Mouse (Mus musculus) heart, embryonic 11.5 days (tissue): ENCODE results near the gene Fam178b. TPM values are rescaled to one million over a fixed set of nuclear protein-coding genes. Genes with fewer than 3 reads are reported as not detected.

Experiments used
- ATAC-seq: fragments of 200-750 bp; cut with Nextera tagmentation; replicated peaks from 2 replicates; pipeline ENCODE4 v1.8.0; 2017; ENCODE audit warnings: moderate library complexity; ENCODE audit not compliant: insufficient number of reproducible peaks, low FRiP score, low TSS enrichment
- H3K27ac ChIP-seq: fragments of 300-500 bp; sonication (generic); 2 replicates; pipeline ENCODE4 v1.5.1; 2014; ENCODE audit warnings: mild to moderate bottlenecking, low read depth, low read length
- H3K27me3 ChIP-seq: fragments of 300-500 bp; sonication (generic); 2 replicates; pipeline ENCODE4 v1.6.1; 2014; ENCODE audit warnings: mild to moderate bottlenecking, low read length, mixed read lengths; ENCODE audit not compliant: control insufficient read depth, insufficient read depth
- H3K36me3 ChIP-seq: fragments of 300-500 bp; sonication (generic); 2 replicates; pipeline ENCODE4 v1.6.1; 2014; ENCODE audit warnings: mild to moderate bottlenecking, low read length, moderate library complexity, mixed read lengths; ENCODE audit not compliant: control insufficient read depth, insufficient read depth
- H3K4me1 ChIP-seq: fragments of 300-500 bp; sonication (generic); 2 replicates; pipeline ENCODE4 v1.6.1; 2014; ENCODE audit warnings: low read length; ENCODE audit not compliant: control insufficient read depth, insufficient read depth
- H3K4me2 ChIP-seq: fragments of 300-500 bp; sonication (generic); 2 replicates; pipeline ENCODE4 v1.6.1; 2014; ENCODE audit warnings: mild to moderate bottlenecking, moderate library complexity
- H3K4me3 ChIP-seq: fragments of 300-500 bp; sonication (generic); 2 replicates; pipeline ENCODE4 v1.5.1; 2014; ENCODE audit warnings: low read depth, low read length
- H3K9ac ChIP-seq: fragments of 300-500 bp; sonication (generic); 2 replicates; pipeline ENCODE4 v1.6.1; 2014; ENCODE audit warnings: mild to moderate bottlenecking, low read depth, low read length, moderate library complexity
- H3K9me3 ChIP-seq: fragments of 300-500 bp; sonication (generic); replicated peaks from 2 replicates; pipeline ENCODE4 v1.6.1; 2016; ENCODE audit warnings: low read length; ENCODE audit not compliant: control insufficient read depth
- WGBS: fragments of 180-500 bp; shearing (Covaris S2); extraction: QIAGEN DNeasy Blood & Tissue Kit; methylation state at CpG from one replicate; pipeline ENCODE4 v1.1.7; 2014; ENCODE audit not compliant: insufficient replicate concordance; 5-methylcytosine and 5-hydroxymethylcytosine counted together
- polyA plus RNA-seq: library from polyadenylated mRNA; unstranded; fragments of >200 nt; fragmentation: Nextera tagmentation; extraction: Ambion mirVana; gene quantifications from 2 replicates; pipeline ENCODE4 v1.2.1, GENCODE M21; 2014

Gene Fam178b
- polyA plus RNA-seq, 1 experiment from 2014 or later, result 3.5 TPM

GRCm38 (mm10) chr1:36644615-36645007 is 38.4 kb downstream of the Fam178b start:
- Histone ChIP-seq H3K27me3 (no peaks in the 10 kb centered on the region), H3K4me2 (no peak overlapping the region), H3K36me3 (no peaks in the 10 kb centered on the region), H3K4me1 (peaks cover 11% of the 10 kb centered on the region; the same call in 1 of the 2 replicates), H3K4me3 (no peak overlapping the region), H3K9ac (no peak overlapping the region), H3K27ac (no peak overlapping the region), H3K9me3 (no peaks in the 10 kb centered on the region)
- no peak for ATAC-seq
- WGBS, result 82% methylated on average over 9 of the region's 9 CpGs

DNA sequence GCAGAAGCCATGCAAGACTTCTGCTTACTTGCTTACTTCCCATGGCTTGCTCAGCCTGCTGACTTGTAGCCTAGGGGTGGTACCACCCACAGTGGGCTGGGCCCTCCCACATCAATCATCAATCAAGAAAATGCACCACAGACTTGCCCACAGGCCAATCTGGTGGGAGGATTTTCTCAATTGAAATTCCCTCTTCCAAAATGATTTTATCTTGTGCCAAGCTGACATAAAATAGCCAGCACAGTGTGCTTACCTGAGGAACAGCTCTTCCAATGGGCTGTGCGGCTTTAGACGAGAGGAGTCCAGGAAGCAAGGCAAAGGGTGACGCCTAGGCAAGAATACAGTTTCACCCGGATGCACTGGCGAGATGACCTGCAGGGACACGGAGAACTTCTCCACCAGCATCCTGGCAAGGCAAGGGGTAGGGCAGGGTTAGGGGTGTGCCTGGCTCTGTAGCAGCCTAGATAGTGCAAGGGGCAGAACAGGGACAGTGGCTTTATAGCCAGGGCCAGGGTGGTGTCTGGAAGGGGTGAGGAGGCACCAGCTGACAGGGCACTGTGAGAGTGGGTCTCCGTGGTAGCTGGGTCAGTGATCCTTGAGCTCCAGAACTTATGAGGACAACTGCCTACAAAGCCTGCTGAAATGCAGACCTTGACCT is 38.9 kb downstream of the Fam178b start:
- Histone ChIP-seq H3K4me3 (no peak overlapping the region), H3K36me3 (no peaks in the 10 kb centered on the region), H3K27me3 (no peaks in the 10 kb centered on the region), H3K4me2 (no peak overlapping the region), H3K4me1 (peaks cover 11% of the 10 kb centered on the region; the same call in 1 of the 2 replicates), H3K9me3 (no peaks in the 10 kb centered on the region), H3K27ac (no peak overlapping the region), H3K9ac (no peak overlapping the region)
- no peak for ATAC-seq
- 84% methylated on average over 7 of the region's 7 CpGs for WGBS

DNA sequence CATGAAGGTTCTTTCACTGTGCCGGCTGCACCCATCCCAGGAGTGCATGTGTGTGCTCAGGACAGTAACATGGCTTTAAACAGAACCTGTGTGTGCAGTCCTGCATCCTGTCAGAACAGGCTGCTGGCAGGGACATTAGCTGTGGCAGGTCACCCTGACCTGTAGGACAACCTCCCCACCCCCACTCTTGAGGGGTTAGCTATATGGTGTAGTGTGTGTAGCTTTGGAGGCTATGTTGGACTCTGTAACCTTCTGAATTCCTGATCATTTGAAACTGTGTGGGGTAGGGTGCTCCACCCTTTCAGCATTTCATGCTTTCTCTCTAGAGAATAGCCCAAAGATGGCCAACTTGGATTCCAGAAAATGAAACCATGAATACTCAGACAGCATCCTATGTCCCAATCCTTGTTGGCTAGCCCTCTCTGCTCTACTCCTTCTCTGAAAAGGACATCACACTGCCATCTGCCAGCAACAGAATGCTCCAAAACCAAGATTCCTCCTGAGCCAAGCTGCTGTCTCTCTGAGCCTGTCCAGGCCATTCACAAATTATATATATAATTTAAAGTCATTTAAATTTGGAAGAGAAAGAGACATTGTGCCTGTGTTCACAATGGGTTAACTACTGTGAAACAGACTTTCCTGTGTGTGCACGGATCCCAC is 47.0 kb downstream of the Fam178b start:
- no peak overlapping the region for H3K9ac ChIP-seq
- peaks cover 13% of the 10 kb centered on the region; the same call in 1 of the 2 replicates for H3K4me1 ChIP-seq
- H3K4me3 ChIP-seq, result no peak overlapping the region
- no peaks in the 10 kb centered on the region; the same call in 1 of the 2 replicates for H3K27me3 ChIP-seq
- no peak for ATAC-seq
- 71% methylated on average over 2 of the region's 2 CpGs for WGBS
- H3K4me2 ChIP-seq, result no peak overlapping the region
- H3K27ac ChIP-seq, result no peak overlapping the region
- H3K9me3 ChIP-seq, result no peaks in the 10 kb centered on the region
- H3K36me3 ChIP-seq, result no peaks in the 10 kb centered on the region

DNA sequence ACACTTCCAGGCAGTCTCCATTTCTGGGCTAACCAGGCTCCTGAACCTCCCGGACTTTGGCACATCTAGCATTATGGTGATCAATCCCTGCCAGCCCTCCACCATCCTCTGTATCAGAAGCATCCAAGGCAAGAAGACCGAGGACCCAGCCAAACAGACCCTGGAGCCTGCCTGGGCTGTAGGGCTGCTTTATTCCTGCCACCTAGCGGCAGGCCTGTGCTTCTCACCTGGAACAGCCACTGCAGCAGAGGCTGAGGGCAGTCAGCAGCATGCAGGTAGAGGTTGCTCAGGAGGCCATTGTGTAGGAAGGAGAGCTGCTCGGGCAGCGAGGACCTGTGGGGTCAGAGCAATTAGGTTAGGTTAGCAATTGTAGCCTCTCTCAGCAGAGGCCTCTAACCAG is 48.0 kb downstream of the Fam178b start:
- no peak overlapping the region for H3K4me2 ChIP-seq
- no peaks in the 10 kb centered on the region for H3K9me3 ChIP-seq
- H3K27ac ChIP-seq, result no peak overlapping the region
- 0 out of 2 replicates have a peak, but pooled peaks have one; percentile 52 for ATAC-seq
- no peaks in the 10 kb centered on the region for H3K36me3 ChIP-seq
- no peak overlapping the region for H3K9ac ChIP-seq
- WGBS, result 20% methylated on average over 5 of the region's 5 CpGs
- peaks cover 10% of the 10 kb centered on the region; the same call in 1 of the 2 replicates for H3K4me1 ChIP-seq
- H3K4me3 ChIP-seq, result no peak overlapping the region
- no peaks in the 10 kb centered on the region; the same call in 1 of the 2 replicates for H3K27me3 ChIP-seq

- Histone ChIP-seq H3K27ac (no peak overlapping the region), H3K9ac (0 out of 2 replicates have a peak overlapping the region, but pooled peaks have one; percentile 43), H3K4me3 (no peak overlapping the region), H3K9me3 (no peaks in the 10 kb centered on the region), H3K36me3 (no peaks in the 10 kb centered on the region), H3K4me1 (peaks cover 10% of the 10 kb centered on the region; the same call in 1 of the 2 replicates), H3K27me3 (no peaks in the 10 kb centered on the region; the same call in 1 of the 2 replicates), H3K4me2 (no peak overlapping the region)
- 68% methylated on average over 5 of the region's 5 CpGs for WGBS
- ATAC-seq, result no peak
Measured at GRCm38 (mm10) chr1:36633920-36634319, 49.1 kb downstream of the Fam178b start.

- WGBS, result 77% methylated on average over 1 of the region's 1 CpGs
- H3K9me3 ChIP-seq, result no peaks in the 10 kb centered on the region
- H3K27ac ChIP-seq, result no peak overlapping the region
- H3K27me3 ChIP-seq, result no peaks in the 10 kb centered on the region; the same call in 1 of the 2 replicates
- H3K36me3 ChIP-seq, result no peaks in the 10 kb centered on the region
- H3K4me1 ChIP-seq, result peaks cover 10% of the 10 kb centered on the region; the same call in 1 of the 2 replicates
- no peak overlapping the region for H3K9ac ChIP-seq
- ATAC-seq, result no peak
- H3K4me2 ChIP-seq, result no peak overlapping the region
- no peak overlapping the region for H3K4me3 ChIP-seq
Measured at GRCm38 (mm10) chr1:36632846-36633245, 50.1 kb downstream of the Fam178b start.

- Histone ChIP-seq H3K9me3 (no peaks in the 10 kb centered on the region), H3K9ac (no peak overlapping the region), H3K27me3 (no peaks in the 10 kb centered on the region; the same call in 1 of the 2 replicates), H3K27ac (no peak overlapping the region), H3K4me1 (peaks cover 10% of the 10 kb centered on the region; the same call in 1 of the 2 replicates), H3K4me2 (no peak overlapping the region), H3K4me3 (no peak overlapping the region), H3K36me3 (no peaks in the 10 kb centered on the region)
- 83% methylated on average over 4 of the region's 4 CpGs for WGBS
- no peak for ATAC-seq
Measured at GRCm38 (mm10) chr1:36632090-36632489, 50.9 kb downstream of the Fam178b start.

DNA sequence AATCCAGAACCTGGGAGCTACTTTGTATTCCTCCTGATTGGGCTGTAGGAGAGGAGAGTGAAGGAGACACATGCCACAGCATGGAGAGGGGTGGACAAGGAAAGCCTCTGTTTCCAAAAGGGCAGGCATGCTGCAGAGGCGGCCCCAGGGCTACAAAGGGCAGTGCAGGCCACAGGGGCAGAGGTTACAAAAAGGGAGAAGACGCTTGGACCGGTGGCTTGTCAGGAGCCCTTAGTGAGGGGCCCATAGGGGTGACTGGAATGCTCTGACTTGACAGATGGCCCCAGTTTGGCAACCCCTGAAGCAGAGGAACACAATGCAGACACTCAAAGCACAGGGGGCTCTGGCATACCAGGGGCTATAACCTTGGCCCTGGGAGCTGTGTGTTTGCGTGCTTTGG is 51.6 kb downstream of the Fam178b start:
- Histone ChIP-seq H3K9me3 (no peaks in the 10 kb centered on the region), H3K36me3 (no peaks in the 10 kb centered on the region), H3K4me2 (no peak overlapping the region), H3K27me3 (no peaks in the 10 kb centered on the region; the same call in 1 of the 2 replicates), H3K27ac (no peak overlapping the region), H3K9ac (no peak overlapping the region), H3K4me3 (no peak overlapping the region), H3K4me1 (peaks cover 10% of the 10 kb centered on the region; the same call in 1 of the 2 replicates)
- ATAC-seq, result no peak
- 43% methylated on average over 4 of the region's 4 CpGs for WGBS
